Mouse (Mus musculus): ENCODE measurements around the gene Tigd2.

Tigd2 gene

DNA sequence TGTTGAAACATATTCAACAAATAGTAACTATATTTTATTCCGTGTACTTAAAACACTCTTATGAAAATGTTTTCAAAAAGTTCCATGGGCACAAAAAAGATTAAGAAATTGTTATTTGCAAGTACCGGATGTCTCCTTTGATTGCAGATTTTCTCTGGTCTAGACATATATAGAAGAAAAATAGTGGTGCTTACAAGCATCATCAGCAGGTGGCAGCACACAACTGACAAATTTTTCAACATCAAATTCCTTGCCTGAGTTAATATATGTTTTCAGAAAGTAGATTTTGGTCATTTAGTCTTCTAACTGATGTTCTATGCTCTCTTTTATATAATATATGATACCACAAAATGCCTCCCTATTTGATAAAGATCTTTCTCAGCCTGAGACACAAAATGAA is 41.0 kb downstream of the Tigd2 start:
- ATAC-seq (ENCODE audit: insufficient number of reproducible peaks, low FRiP score, low TSS enrichment) = no peak

DNA sequence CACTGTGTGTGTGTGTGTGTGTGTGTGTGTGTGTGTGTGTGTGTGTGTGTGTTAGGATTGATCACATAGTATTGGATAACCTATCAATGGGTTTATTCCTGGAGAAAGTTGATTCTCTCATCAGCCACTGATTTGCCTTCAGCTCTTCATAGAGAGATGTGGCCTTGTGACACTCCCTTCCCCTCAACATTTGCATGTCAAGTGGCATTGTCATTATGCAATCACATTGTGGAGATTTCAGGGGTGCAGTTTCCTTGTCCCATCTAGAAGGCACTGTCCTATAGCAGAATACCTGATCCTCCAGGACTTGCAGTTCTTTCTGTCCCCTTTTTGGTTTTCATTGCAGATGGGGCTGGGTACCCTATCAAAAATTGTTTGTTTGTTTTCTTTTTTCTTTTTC is 41.9 kb downstream of the Tigd2 start:
- no peak for ATAC-seq (ENCODE audit: insufficient number of reproducible peaks, low FRiP score, low TSS enrichment)

DNA sequence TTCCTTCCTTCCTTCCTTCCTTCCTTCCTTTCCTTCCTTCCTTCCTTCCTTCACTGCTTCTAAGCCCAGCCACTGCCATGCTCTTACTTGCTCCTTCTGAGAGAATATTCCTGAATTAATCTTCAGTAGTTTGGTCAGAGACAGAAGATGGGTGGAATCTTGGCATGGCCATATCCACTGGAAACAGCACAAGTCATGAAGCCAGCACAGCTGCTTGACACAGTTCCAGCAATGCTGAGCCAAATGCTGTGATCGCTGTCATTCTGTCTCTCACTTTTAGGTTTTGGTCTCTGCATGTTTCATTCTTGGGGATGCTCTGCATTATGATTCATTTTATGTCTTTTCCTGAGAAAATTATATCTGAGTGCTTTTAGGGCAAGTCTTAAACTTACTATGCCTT is 47.2 kb downstream of the Tigd2 start:
- no peak for ATAC-seq (ENCODE audit: insufficient number of reproducible peaks, low FRiP score, low TSS enrichment)

All from cerebellum, adult (tissue).